Comparison of ENCODE assay signal across 17 mouse cellular contexts in genomic region chr16:91271634-91272033, GRCm38 (mm10). TPM values are rescaled to one million over a fixed set of nuclear protein-coding genes. Genes with fewer than 3 reads are reported as not detected.
A peak's percentile ranks its signal among the peaks of the same experiment; 100 is the strongest.
DNase-seq lines count a peak whose midpoint lies in the region; ATAC-seq and TF ChIP-seq lines count a peak whose summit lies in the region.
"Had no signal": no experiment of that assay in that cellular context is flagged by ENCODE, and none has a peak within 500 bp of the region (broad histone marks: within the 10 kb centered on the region; RNA-seq: fewer than 3 reads in every experiment).

No protein-coding gene starts in this region.

- ATAC-seq in limb, embryonic 12.5 days (ENCODE audit: insufficient number of reproducible peaks, insufficient read depth, low FRiP score, low TSS enrichment, low read depth), result no peak
- ATAC-seq in megakaryocyte, adult 5-6 weeks (ENCODE audit: poor library complexity, severe bottlenecking), result peak; percentile 24; the same call in 1 of the 2 replicates

- TF ChIP-seq POLR2A in bone marrow macrophage, adult 2 months (IDR thresholded peaks at IDR 0.05; ENCODE audit: borderline replicate concordance, low read depth, low read length), result no peak

- H3K27ac ChIP-seq in limb, embryonic 12.5 days, result no peak overlapping the region
- no peak overlapping the region for H3K27ac ChIP-seq in limb, embryonic 10.5 days
- H3K27ac ChIP-seq in bone marrow macrophage, adult 2 months (ENCODE audit: insufficient read depth, low read depth, low read length), result no peak overlapping the region
- H3K27ac ChIP-seq: heart, adult 2 months; stomach, embryonic 15.5 days had no signal

- H3K4me3 ChIP-seq in limb, embryonic 12.5 days (replicated peaks), result peak overlapping the region; percentile 44
- H3K4me3 ChIP-seq in limb, embryonic 10.5 days, result no peak overlapping the region
- peak overlapping the region; percentile 6; the same call in 1 of the 2 replicates for H3K4me3 ChIP-seq in bone marrow macrophage, adult 2 months (ENCODE audit: insufficient read depth, low read length)
- H3K4me3 ChIP-seq: heart, adult 2 months; stomach, embryonic 15.5 days had no signal

- H3K4me1 ChIP-seq in limb, embryonic 12.5 days (replicated peaks), result peaks cover 34% of the 10 kb centered on the region
- H3K4me1 ChIP-seq in limb, embryonic 10.5 days, result peaks cover 26% of the 10 kb centered on the region
- peaks cover 4% of the 10 kb centered on the region; the same call in 1 of the 2 replicates for H3K4me1 ChIP-seq in bone marrow macrophage, adult 2 months (ENCODE audit: control insufficient read depth, insufficient read depth, low read length)

- peaks cover 98% of the 10 kb centered on the region for H3K27me3 ChIP-seq in limb, embryonic 12.5 days
- H3K27me3 ChIP-seq in limb, embryonic 10.5 days (ENCODE audit: low read depth, poor library complexity, severe bottlenecking), result peaks cover 100% of the 10 kb centered on the region

- TF ChIP-seq CTCF in bone marrow macrophage, adult 2 months (IDR thresholded peaks at IDR 0.05; ENCODE audit: low read depth, low read length), result no peak

- no peak for DNase-seq in limb, embryonic 10.5 days (ENCODE audit: low spot score)
- peak; percentile 30 for DNase-seq in fat pad, adult 2 months (ENCODE audit: extremely low read depth, low read depth, low spot score)
- DNase-seq in lung, postnatal 25 days (ENCODE audit: low spot score), result no peak
- DNase-seq in cerebellum, adult 9-11 months, result no peak
- DNase-seq: cerebellum, postnatal 36 days; heart, adult 2 months; liver; lung, postnatal 10 days had no signal

- no peaks in the 10 kb centered on the region for H3K36me3 ChIP-seq in limb, embryonic 12.5 days
- no peaks in the 10 kb centered on the region for H3K36me3 ChIP-seq in limb, embryonic 10.5 days
- H3K36me3 ChIP-seq: stomach, embryonic 15.5 days had no signal

- H3K9ac ChIP-seq in limb, embryonic 12.5 days (replicated peaks), result no peak overlapping the region
- H3K9ac ChIP-seq: stomach, embryonic 15.5 days had no signal

- no peaks in the 10 kb centered on the region for H3K9me3 ChIP-seq in limb, embryonic 12.5 days
- H3K9me3 ChIP-seq in limb, embryonic 10.5 days (replicated peaks), result no peaks in the 10 kb centered on the region
- H3K9me3 ChIP-seq: stomach, embryonic 15.5 days had no signal

- 3% methylated on average over 20 of the region's 20 CpGs for WGBS in limb, embryonic 12.5 days
- WGBS in limb, embryonic 10.5 days, result 3% methylated on average over 20 of the region's 20 CpGs

- peak overlapping the region; percentile 26 for H3K4me2 ChIP-seq in limb, embryonic 12.5 days
- H3K4me2 ChIP-seq: stomach, embryonic 15.5 days had no signal

RNA-seq across cellular contexts. Expression of gene Olig1, which starts 2.1 kb away (rescaled TPM):
- 0.09 TPM in 1 of 2 replicates, not detected in the other for polyA plus RNA-seq in limb, embryonic 12.5 days (2016; fragmentation: Nextera tagmentation; extraction: Ambion mirVana)
- polyA plus RNA-seq in limb, embryonic 10.5 days (2016; fragmentation: Nextera tagmentation; extraction: Ambion mirVana), result not detected in 2 replicates
- not detected in 2 replicates for polyA plus RNA-seq in bone marrow macrophage, adult 2 months (2012; ENCODE audit: insufficient read depth, insufficient read length, missing spikeins)
- total RNA-seq in megakaryocyte, adult 5-6 weeks (2015), result not detected in 2 replicates
- total RNA-seq in megakaryocyte, adult 5-6 weeks (2017), result not detected in 2 replicates
- total RNA-seq: CH12.LX; gastrocnemius, adult 18-20 months; heart, adult 2 months; heart, postnatal 25 days had no signal
- polyA plus RNA-seq: kidney, embryonic 14.5 days had no signal

RNA-seq across cellular contexts. Expression of gene Olig2, which starts 46.4 kb away (rescaled TPM):
- polyA plus RNA-seq in limb, embryonic 12.5 days (2016; fragmentation: Nextera tagmentation; extraction: Ambion mirVana), result 0.13 TPM in 1 of 2 replicates, not detected in the other
- polyA plus RNA-seq in limb, embryonic 10.5 days (2016; fragmentation: Nextera tagmentation; extraction: Ambion mirVana), result 0.08 TPM in 1 of 2 replicates, not detected in the other
- polyA plus RNA-seq in bone marrow macrophage, adult 2 months (2012; ENCODE audit: insufficient read depth, insufficient read length, missing spikeins), result not detected in 2 replicates
- 0.04 TPM in 1 of 2 replicates, not detected in the other for total RNA-seq in megakaryocyte, adult 5-6 weeks (2015)
- total RNA-seq in megakaryocyte, adult 5-6 weeks (2017), result not detected in 2 replicates
- total RNA-seq: CH12.LX; gastrocnemius, adult 18-20 months; heart, adult 2 months; heart, postnatal 25 days had no signal
- polyA plus RNA-seq: heart, adult 2 months; kidney, embryonic 14.5 days; stomach, embryonic 15.5 days; urinary bladder, adult 2 months had no signal
